Mouse (Mus musculus) ES-E14 (cell line): ENCODE results near the gene Sh2b3.

Experiments used
- HCFC1 ChIP-seq: IDR thresholded peaks from 2 replicates; pipeline ENCODE4 v1.6.1; 2012; ENCODE audit warnings: low read length, inconsistent platforms, borderline replicate concordance; ENCODE audit not compliant: insufficient read depth
- MAFK ChIP-seq: IDR thresholded peaks from 2 replicates; pipeline ENCODE4 v1.6.1; 2014; ENCODE audit warnings: mild to moderate bottlenecking, low read depth, low read length, inconsistent platforms; ENCODE audit not compliant: insufficient read depth
- ZNF384 ChIP-seq: IDR thresholded peaks from 2 replicates; pipeline ENCODE4 v1.6.1; 2012; ENCODE audit warnings: low read depth, low read length, inconsistent platforms

GRCm38 (mm10) chr5:121845361-121845760 is 7.9 kb upstream of the Sh2b3 start:
- no peak for TF ChIP-seq HCFC1
- TF ChIP-seq ZNF384: no peak
- TF ChIP-seq MAFK: no peak
